In the genomic region with DNA sequence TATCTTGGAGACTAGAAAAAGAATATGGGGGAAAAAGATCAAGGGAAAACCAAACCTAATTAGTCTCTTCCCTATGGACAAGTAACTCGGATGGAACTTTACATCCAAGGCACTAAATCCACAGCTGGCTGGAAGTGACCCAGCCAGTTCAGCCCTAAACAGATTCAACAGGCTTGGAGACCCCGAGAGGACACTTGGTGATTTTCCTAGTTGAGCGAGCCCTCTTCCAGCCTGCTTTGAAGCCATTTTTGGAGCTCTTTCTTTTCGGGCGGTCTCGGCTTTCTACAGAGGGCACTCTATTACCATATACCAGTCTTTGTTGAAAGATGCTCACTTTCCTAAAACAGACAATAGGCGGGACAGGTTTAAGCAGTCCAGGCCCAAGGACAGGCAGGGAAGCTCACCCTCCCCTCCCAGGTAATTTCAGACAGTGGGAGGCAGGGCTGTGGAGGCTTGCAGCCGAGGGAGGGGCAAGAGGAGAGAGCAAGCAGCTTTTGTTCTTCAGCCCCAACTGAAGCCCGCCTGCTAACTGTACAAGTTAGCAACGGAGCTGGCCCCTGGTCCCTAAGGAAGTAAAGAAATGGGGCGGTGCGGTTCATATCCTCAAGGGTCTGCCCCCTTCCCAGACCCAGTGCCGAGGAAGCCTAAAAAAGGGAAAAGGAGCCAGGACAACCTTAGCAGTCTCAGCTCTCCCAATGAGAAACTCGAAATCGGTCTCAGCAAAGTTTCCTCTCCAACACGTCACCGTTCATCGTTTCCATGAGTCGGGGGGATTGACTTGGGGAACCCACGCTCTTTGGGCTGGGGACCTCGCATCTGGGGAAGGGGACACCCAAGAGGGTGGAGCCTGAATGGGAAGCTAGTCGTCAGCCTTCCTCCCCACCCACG, we compare ENCODE assay signal across 8 mouse cellular contexts. TPM values are rescaled to one million over a fixed set of nuclear protein-coding genes. Genes with fewer than 3 reads are reported as not detected.
DNase-seq lines count a peak whose midpoint lies in the region; ATAC-seq lines count a peak whose summit lies in the region.

No protein-coding gene starts in this region.

- H3K9ac ChIP-seq in forebrain, embryonic 16.5 days (replicated peaks; ENCODE audit: low read depth, low read length): peak overlapping the region; percentile 45
- H3K9ac ChIP-seq in hindbrain, embryonic 15.5 days: peak overlapping the region; percentile 34; the same call in 1 of the 2 replicates
- peak overlapping the region; percentile 74 for H3K9ac ChIP-seq in liver, embryonic 13.5 days

- peak overlapping the region; percentile 87 for H3K4me2 ChIP-seq in forebrain, embryonic 16.5 days (ENCODE audit: low read length)
- peak overlapping the region; percentile 99 for H3K4me2 ChIP-seq in hindbrain, embryonic 15.5 days
- H3K4me2 ChIP-seq in liver, embryonic 13.5 days: peak overlapping the region; percentile 83

- DNase-seq in B cell, adult 2 months: peak; percentile 40 to 49
- peak; percentile 79 for DNase-seq in adrenal gland, adult 2 months
- DNase-seq in liver, embryonic 13.5 days: peak; percentile 2
- peak; percentile 69 for DNase-seq in neural tube, embryonic 10.5 days (ENCODE audit: extremely low spot score, low spot score)
- DNase-seq in thymus, postnatal 36 days: peak; percentile 64 to 65
- DNase-seq in cerebellum, postnatal 10 days: no peak

- peak overlapping the region; percentile 56 for H3K4me3 ChIP-seq in forebrain, embryonic 16.5 days (replicated peaks; ENCODE audit: low read length)
- peak overlapping the region; percentile 59 for H3K4me3 ChIP-seq in hindbrain, embryonic 15.5 days
- peak overlapping the region; percentile 67 for H3K4me3 ChIP-seq in liver, embryonic 13.5 days (replicated peaks)

- H3K27ac ChIP-seq in forebrain, embryonic 16.5 days (ENCODE audit: low read length): peak overlapping the region; percentile 16
- H3K27ac ChIP-seq in hindbrain, embryonic 15.5 days (replicated peaks): peak overlapping the region; percentile 90
- peak overlapping the region; percentile 77 for H3K27ac ChIP-seq in liver, embryonic 13.5 days

- H3K9me3 ChIP-seq in forebrain, embryonic 16.5 days (ENCODE audit: control insufficient read depth, low read length): no peaks in the 10 kb centered on the region
- H3K9me3 ChIP-seq in hindbrain, embryonic 15.5 days: no peaks in the 10 kb centered on the region
- H3K9me3 ChIP-seq in liver, embryonic 13.5 days (replicated peaks): no peaks in the 10 kb centered on the region

- ATAC-seq in forebrain, embryonic 16.5 days: 0 out of 2 replicates have a peak, but pooled peaks have one; percentile 1
- peak; percentile 35; the same call in 1 of the 2 replicates for ATAC-seq in hindbrain, embryonic 15.5 days (ENCODE audit: low FRiP score, low read depth)
- peak; percentile 9; the same call in 1 of the 2 replicates for ATAC-seq in liver, embryonic 13.5 days (ENCODE audit: low read depth)

- peaks cover 59% of the 10 kb centered on the region for H3K4me1 ChIP-seq in forebrain, embryonic 16.5 days (replicated peaks; ENCODE audit: control insufficient read depth, insufficient read depth, low read length)
- H3K4me1 ChIP-seq in hindbrain, embryonic 15.5 days (replicated peaks): peaks cover 58% of the 10 kb centered on the region
- peaks cover 42% of the 10 kb centered on the region for H3K4me1 ChIP-seq in liver, embryonic 13.5 days (replicated peaks)

- WGBS in forebrain, embryonic 16.5 days: under 1% methylated on average over 23 of the region's 23 CpGs
- under 1% methylated on average over 23 of the region's 23 CpGs for WGBS in hindbrain, embryonic 15.5 days
- 2% methylated on average over 23 of the region's 23 CpGs for WGBS in liver, embryonic 13.5 days (ENCODE audit: insufficient replicate concordance)

- peaks cover 12% of the 10 kb centered on the region; the same call in 1 of the 2 replicates for H3K27me3 ChIP-seq in forebrain, embryonic 16.5 days (replicated peaks; ENCODE audit: control insufficient read depth, insufficient read depth, low read length)
- H3K27me3 ChIP-seq in hindbrain, embryonic 15.5 days: no peaks in the 10 kb centered on the region; the same call in 1 of the 2 replicates
- H3K27me3 ChIP-seq in liver, embryonic 13.5 days: peaks cover 49% of the 10 kb centered on the region

- H3K36me3 ChIP-seq in forebrain, embryonic 16.5 days (ENCODE audit: control insufficient read depth, insufficient read depth): no peaks in the 10 kb centered on the region
- no peaks in the 10 kb centered on the region for H3K36me3 ChIP-seq in hindbrain, embryonic 15.5 days
- H3K36me3 ChIP-seq in liver, embryonic 13.5 days: peaks cover 8% of the 10 kb centered on the region

RNA-seq across cellular contexts. Expression of gene Tgif1, which starts 4.6 kb away (rescaled TPM):
- total RNA-seq in adrenal gland, adult 2 months (2021): 10 to 100 TPM; 39.3 to 56.3 TPM
- 27.8 and 30.3 TPM in 2 replicates for polyA plus RNA-seq in adrenal gland, adult 2 months (2012; rRNA removed)
- polyA plus RNA-seq in forebrain, embryonic 16.5 days (2015; fragmentation: Nextera tagmentation; extraction: Ambion mirVana): 9.7 and 11.8 TPM in 2 replicates
- 14.6 and 16.2 TPM in 2 replicates for polyA plus RNA-seq in hindbrain, embryonic 15.5 days (2015; fragmentation: Nextera tagmentation; extraction: Ambion mirVana)
- 8.9 and 10.1 TPM in 2 replicates for polyA plus RNA-seq in liver, embryonic 13.5 days (2015; fragmentation: Nextera tagmentation; extraction: Ambion mirVana)

Comparison
In these comparisons a context has a peak if more than half of its experiments do, and no peak if none do; other contexts are left out.
1. DNase-seq: peak in B cell, adult 2 months (2 of 2), adrenal gland, adult 2 months (single experiment), liver, embryonic 13.5 days (single experiment), neural tube, embryonic 10.5 days (single experiment) and thymus, postnatal 36 days (2 of 2); none in cerebellum, postnatal 10 days (0 of 2).
2. H3K27ac ChIP-seq: peak in every context shown above with its lines; median percentile 90 in hindbrain, embryonic 15.5 days; 77 in liver, embryonic 13.5 days; 16 in forebrain, embryonic 16.5 days.
3. Peak in every context shown above with its lines, with median percentiles within 50 percentile points of each other: ATAC-seq, H3K4me2 ChIP-seq, H3K4me3 ChIP-seq and H3K9ac ChIP-seq.